Mouse (Mus musculus): ENCODE data around the gene Suclg2.

- no peak for TF ChIP-seq EP300 (IDR thresholded peaks at IDR 0.05; ENCODE audit: low read depth)
- TF ChIP-seq CTCF (IDR thresholded peaks at IDR 0.05; ENCODE audit: low read depth) = no peak
Observed at GRCm38 (mm10) chr6:95500771-95501170, 217.8 kb downstream of the Suclg2 start.

Data from liver, embryonic 14.5 days (tissue).